Mouse (Mus musculus): Measurements from ENCODE around the gene Aqp6. TPM values are rescaled to one million over a fixed set of nuclear protein-coding genes. Genes with fewer than 3 reads are reported as not detected.

Aqp6 gene
- polyA plus RNA-seq (2012; ENCODE audit: insufficient read depth, insufficient read length, missing spikeins), result not detected in 2 replicates

DNA sequence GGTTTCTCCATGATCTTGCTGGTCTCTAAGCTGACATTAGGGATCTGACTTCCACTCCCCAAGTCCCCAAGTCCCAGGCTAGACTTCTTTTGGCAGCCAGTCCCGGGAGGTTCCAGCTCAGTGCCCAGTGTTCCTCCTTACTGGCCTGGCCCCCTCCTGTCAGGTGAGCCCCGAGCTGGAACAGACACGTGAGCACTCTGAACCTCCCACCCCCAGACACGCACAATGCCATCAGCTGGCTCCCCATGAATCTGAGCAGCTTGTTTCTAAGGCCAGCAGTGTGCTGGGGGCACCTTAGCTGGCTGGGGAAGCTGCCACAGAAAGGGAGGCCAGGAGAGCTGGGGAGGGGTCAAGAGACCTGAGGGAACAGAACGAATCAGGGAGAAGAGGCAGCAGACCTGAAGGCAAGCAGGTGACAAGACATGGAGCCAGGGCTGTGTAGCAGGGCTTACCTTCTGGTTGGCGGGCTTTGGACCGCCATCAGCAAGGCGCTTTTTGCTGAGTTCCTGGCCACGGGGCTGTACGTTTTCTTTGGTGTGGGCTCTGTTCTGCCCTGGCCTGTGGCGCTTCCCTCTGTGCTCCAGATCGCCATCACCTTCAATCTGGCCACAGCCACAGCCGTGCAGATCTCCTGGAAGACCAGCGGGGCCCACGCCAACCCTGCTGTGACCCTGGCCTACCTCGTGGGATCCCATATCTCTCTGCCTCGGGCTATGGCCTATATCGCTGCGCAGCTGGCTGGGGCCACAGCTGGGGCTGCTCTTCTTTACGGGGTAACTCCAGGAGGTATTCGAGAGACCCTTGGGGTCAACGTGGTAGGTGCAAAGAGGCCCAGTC, at the start of gene Aqp6:
TSS of gene Aqp6 (plus strand) at position 415 of the 837 bp plus-strand sequence.
- Histone ChIP-seq H3K4me1 (ENCODE audit: control insufficient read depth, insufficient read depth, low read length) (no peaks in the 10 kb centered on the region), H3K4me3 (ENCODE audit: insufficient read depth, low read length) (no peak within 1 kb of the TSS), H3K27ac (ENCODE audit: insufficient read depth, low read depth, low read length) (no peak within 1 kb of the TSS)
- TF ChIP-seq CTCF (IDR thresholded peaks at IDR 0.05; ENCODE audit: low read depth, low read length) (no peak), POLR2A (IDR thresholded peaks at IDR 0.05; ENCODE audit: borderline replicate concordance, low read depth, low read length) (no peak)

- TF ChIP-seq CTCF (IDR thresholded peaks at IDR 0.05; ENCODE audit: low read depth, low read length), result no peak
- no peak for TF ChIP-seq POLR2A (IDR thresholded peaks at IDR 0.05; ENCODE audit: borderline replicate concordance, low read depth, low read length)
- H3K27ac ChIP-seq (ENCODE audit: insufficient read depth, low read depth, low read length), result no peak overlapping the region
- no peak overlapping the region for H3K4me3 ChIP-seq (ENCODE audit: insufficient read depth, low read length)
- H3K4me1 ChIP-seq (ENCODE audit: control insufficient read depth, insufficient read depth, low read length), result no peaks in the 10 kb centered on the region
Observed at GRCm38 (mm10) chr15:99553767-99554166, 47.4 kb upstream of the Aqp6 start.

- Histone ChIP-seq H3K4me3 (ENCODE audit: insufficient read depth, low read length) (no peak overlapping the region), H3K27ac (ENCODE audit: insufficient read depth, low read depth, low read length) (no peak overlapping the region)
- no peak for TF ChIP-seq CTCF (IDR thresholded peaks at IDR 0.05; ENCODE audit: low read depth, low read length)
- TF ChIP-seq POLR2A (IDR thresholded peaks at IDR 0.05; ENCODE audit: borderline replicate concordance, low read depth, low read length), result no peak
Observed at GRCm38 (mm10) chr15:99558947-99559346, 42.3 kb upstream of the Aqp6 start.

DNA sequence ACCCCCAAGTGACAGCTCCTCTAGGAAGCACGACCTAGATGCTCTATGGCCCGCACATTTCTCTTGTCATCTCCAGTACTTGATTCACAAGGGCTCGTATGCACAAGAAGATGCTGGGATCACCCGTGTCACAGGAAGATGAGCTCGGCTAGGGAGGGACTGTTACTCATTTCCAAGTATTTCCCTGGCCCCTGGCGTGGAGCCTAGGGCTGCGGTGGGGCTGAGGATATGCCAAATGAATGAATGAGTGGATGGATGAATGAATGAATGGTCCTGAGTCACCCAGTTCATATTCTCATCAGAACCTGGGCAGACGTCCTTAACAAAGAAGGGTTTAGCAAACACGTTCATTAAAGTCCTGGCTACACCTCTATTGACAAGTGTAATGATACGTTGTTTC, 41.0 kb upstream of the Aqp6 start:
- Histone ChIP-seq H3K4me3 (ENCODE audit: insufficient read depth, low read length) (no peak overlapping the region), H3K27ac (ENCODE audit: insufficient read depth, low read depth, low read length) (no peak overlapping the region), H3K4me1 (ENCODE audit: control insufficient read depth, insufficient read depth, low read length) (no peaks in the 10 kb centered on the region)
- TF ChIP-seq POLR2A (IDR thresholded peaks at IDR 0.05; ENCODE audit: borderline replicate concordance, low read depth, low read length) (no peak), CTCF (IDR thresholded peaks at IDR 0.05; ENCODE audit: low read depth, low read length) (no peak)

More at GRCm38 (mm10) chr15:99558947-99559346, 42.3 kb upstream of the Aqp6 start:
- no peaks in the 10 kb centered on the region for H3K4me1 ChIP-seq (ENCODE audit: control insufficient read depth, insufficient read depth, low read length)

GRCm38 (mm10) chr15:99567371-99567770, 33.8 kb upstream of the Aqp6 start:
- no peak overlapping the region for H3K4me3 ChIP-seq (ENCODE audit: insufficient read depth, low read length)
- no peak for TF ChIP-seq POLR2A (IDR thresholded peaks at IDR 0.05; ENCODE audit: borderline replicate concordance, low read depth, low read length)
- no peak overlapping the region for H3K27ac ChIP-seq (ENCODE audit: insufficient read depth, low read depth, low read length)
- H3K4me1 ChIP-seq (ENCODE audit: control insufficient read depth, insufficient read depth, low read length), result no peaks in the 10 kb centered on the region

DNA sequence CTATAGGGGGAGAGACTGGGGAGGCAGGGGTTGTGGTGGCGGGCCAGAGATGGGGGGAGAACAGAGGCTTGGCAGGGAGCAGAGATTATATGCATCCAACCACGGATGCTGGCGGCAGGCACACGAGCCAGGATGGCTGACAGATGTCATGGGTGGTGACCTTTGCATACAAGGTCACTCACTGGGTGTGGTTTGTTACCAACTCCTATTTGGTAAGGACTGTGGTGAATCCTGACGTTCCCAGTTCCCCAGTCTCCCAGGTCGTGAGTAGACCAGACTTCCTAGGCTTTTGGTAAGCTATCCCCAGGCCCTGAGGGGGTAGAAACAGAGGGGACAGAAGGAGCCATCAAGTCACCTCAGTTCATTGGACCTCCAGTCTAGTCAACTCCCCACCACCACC, 32.5 kb upstream of the Aqp6 start:
- TF ChIP-seq CTCF (IDR thresholded peaks at IDR 0.05; ENCODE audit: low read depth, low read length) (no peak), POLR2A (IDR thresholded peaks at IDR 0.05; ENCODE audit: borderline replicate concordance, low read depth, low read length) (no peak)
- Histone ChIP-seq H3K4me3 (ENCODE audit: insufficient read depth, low read length) (no peak overlapping the region), H3K27ac (ENCODE audit: insufficient read depth, low read depth, low read length) (no peak overlapping the region)

GRCm38 (mm10) chr15:99569123-99569522, 32.1 kb upstream of the Aqp6 start:
- no peak overlapping the region for H3K4me3 ChIP-seq (ENCODE audit: insufficient read depth, low read length)
- H3K4me1 ChIP-seq (ENCODE audit: control insufficient read depth, insufficient read depth, low read length), result no peaks in the 10 kb centered on the region
- no peak overlapping the region for H3K27ac ChIP-seq (ENCODE audit: insufficient read depth, low read depth, low read length)
- TF ChIP-seq POLR2A (IDR thresholded peaks at IDR 0.05; ENCODE audit: borderline replicate concordance, low read depth, low read length) (no peak), CTCF (IDR thresholded peaks at IDR 0.05; ENCODE audit: low read depth, low read length) (no peak)

More for the DNA sequence above, 32.5 kb upstream of the Aqp6 start:
- H3K4me1 ChIP-seq (ENCODE audit: control insufficient read depth, insufficient read depth, low read length), result no peaks in the 10 kb centered on the region

DNA sequence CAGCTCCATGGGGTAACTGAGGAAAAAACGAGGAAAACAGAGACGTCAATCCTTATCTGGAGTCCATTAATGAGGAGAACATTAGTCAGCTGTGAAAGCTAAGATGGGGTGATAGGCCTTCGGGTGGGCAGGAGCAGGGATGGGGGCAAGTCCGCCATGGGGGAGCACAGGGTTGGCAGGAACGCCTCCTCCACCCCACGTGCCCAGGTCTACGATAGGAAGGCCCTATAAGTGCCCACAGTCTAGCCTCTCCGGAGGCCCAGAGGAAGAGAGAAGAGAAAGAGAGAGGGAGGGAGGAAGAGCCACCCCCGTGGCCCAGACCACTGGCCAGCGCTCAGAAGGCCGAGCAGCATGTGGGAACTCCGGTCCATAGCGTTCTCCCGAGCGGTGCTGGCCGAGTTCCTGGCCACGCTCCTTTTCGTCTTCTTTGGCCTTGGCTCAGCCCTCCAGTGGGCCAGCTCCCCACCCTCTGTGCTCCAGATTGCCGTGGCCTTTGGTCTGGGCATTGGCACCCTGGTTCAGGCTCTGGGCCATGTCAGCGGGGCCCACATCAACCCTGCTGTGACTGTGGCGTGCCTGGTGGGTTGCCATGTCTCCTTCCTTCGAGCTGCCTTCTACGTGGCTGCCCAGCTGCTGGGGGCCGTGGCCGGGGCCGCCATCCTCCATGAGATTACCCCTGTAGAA, 22.3 kb upstream of the Aqp6 start, which contains the start of gene Aqp2:
TSS of gene Aqp2 (plus strand) at position 254 of the 684 bp plus-strand sequence.
- no peak for TF ChIP-seq POLR2A (IDR thresholded peaks at IDR 0.05; ENCODE audit: borderline replicate concordance, low read depth, low read length)
- no peak for TF ChIP-seq CTCF (IDR thresholded peaks at IDR 0.05; ENCODE audit: low read depth, low read length)
- Histone ChIP-seq H3K4me3 (ENCODE audit: insufficient read depth, low read length) (no peak within 1 kb of the TSS), H3K4me1 (ENCODE audit: control insufficient read depth, insufficient read depth, low read length) (no peaks in the 10 kb centered on the region)

DNA sequence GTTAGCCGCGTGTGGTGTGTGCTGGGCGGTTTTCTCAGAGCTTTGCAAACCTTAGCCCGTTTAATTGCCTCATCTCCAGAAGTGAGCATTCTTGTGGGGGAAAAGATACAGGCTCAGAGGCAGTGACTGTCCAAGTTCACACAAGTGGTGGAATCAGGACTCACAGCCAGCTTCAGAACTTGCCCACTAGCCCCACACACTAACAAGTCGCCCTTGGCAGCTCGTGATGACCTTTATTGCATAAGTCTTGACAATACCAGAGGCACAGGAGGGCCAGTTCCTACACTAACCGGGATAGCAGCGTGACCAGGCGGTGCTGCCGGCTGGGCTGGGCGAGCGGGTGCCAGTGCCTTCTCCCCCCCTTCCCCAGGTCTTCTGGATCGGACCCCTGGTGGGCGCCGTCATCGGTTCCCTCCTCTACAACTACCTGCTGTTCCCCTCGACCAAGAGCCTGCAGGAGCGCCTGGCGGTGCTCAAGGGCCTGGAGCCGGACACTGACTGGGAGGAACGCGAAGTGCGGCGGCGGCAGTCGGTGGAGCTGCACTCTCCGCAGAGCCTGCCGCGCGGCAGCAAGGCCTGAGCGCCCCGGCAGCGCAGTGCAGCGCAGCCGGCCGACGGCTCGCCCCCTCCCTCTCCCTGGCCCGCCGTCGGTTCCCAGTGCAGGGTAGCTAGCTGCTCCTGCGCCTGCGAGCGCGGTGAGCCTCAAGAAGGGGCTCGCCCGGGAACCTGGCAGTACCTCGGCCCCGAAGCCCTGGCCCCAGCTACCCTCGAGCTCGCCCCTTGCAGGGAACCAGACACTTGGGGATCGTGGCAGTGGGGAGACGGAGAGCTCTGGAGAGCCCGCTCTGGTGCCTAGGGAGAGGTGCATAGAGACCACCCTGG, 17.5 kb upstream of the Aqp6 start:
- Histone ChIP-seq H3K4me1 (ENCODE audit: control insufficient read depth, insufficient read depth, low read length) (peaks cover 14% of the 10 kb centered on the region), H3K27ac (ENCODE audit: insufficient read depth, low read depth, low read length) (no peak overlapping the region), H3K4me3 (ENCODE audit: insufficient read depth, low read length) (peak overlapping the region; percentile 45)
- TF ChIP-seq POLR2A (IDR thresholded peaks at IDR 0.05; ENCODE audit: borderline replicate concordance, low read depth, low read length), result no peak
- no peak for TF ChIP-seq CTCF (IDR thresholded peaks at IDR 0.05; ENCODE audit: low read depth, low read length)

More for the DNA sequence above, 22.3 kb upstream of the Aqp6 start, which contains the start of gene Aqp2:
- H3K27ac ChIP-seq (ENCODE audit: insufficient read depth, low read depth, low read length), result no peak within 1 kb of the TSS
